Mouse (Mus musculus) embryonic facial prominence, embryonic 11.5 days (tissue): Measurements from ENCODE around the gene Lrrc49. TPM values are rescaled to one million over a fixed set of nuclear protein-coding genes. Genes with fewer than 3 reads are reported as not detected.

Experiments
- ATAC-seq: fragments of 200-750 bp; cut with Nextera tagmentation; replicated peaks from 2 replicates; pipeline ENCODE4 v1.8.0; 2017; ENCODE audit warnings: low read depth; ENCODE audit not compliant: insufficient number of reproducible peaks, low FRiP score, low TSS enrichment
- DNase-seq: peaks from one replicate; pipeline ENCODE4 v3.0.0-alpha.2; 2015; ENCODE audit warnings: low spot score
- H3K27ac ChIP-seq: fragments of 300-500 bp; sonication (generic); replicated peaks from 2 replicates; pipeline ENCODE4 v1.5.1; 2014; ENCODE audit warnings: mild to moderate bottlenecking, low read depth, low read length, control low read depth
- H3K27me3 ChIP-seq: fragments of 300-500 bp; sonication (generic); 2 replicates; pipeline ENCODE4 v1.6.1; 2014; ENCODE audit warnings: mild to moderate bottlenecking, low read length, moderate library complexity, mixed read lengths; ENCODE audit not compliant: control insufficient read depth, insufficient read depth
- H3K36me3 ChIP-seq: fragments of 300-500 bp; sonication (generic); replicated peaks from 2 replicates; pipeline ENCODE4 v1.6.1; 2014; ENCODE audit warnings: low read depth, mild to moderate bottlenecking, low read length, moderate library complexity, mixed read lengths; ENCODE audit not compliant: control insufficient read depth, insufficient read depth
- H3K4me1 ChIP-seq: fragments of 300-500 bp; sonication (generic); 2 replicates; pipeline ENCODE4 v1.6.1; 2014; ENCODE audit warnings: low read length, mixed read lengths; ENCODE audit not compliant: control insufficient read depth, insufficient read depth
- H3K4me2 ChIP-seq: fragments of 300-500 bp; sonication (generic); 2 replicates; pipeline ENCODE4 v1.6.1; 2014; ENCODE audit warnings: low read depth, mild to moderate bottlenecking, control low read depth, low read length, moderate library complexity
- H3K4me3 ChIP-seq: fragments of 300-500 bp; sonication (generic); 2 replicates; pipeline ENCODE4 v1.5.1; 2014; ENCODE audit warnings: low read depth, low read length, control low read depth
- H3K9ac ChIP-seq: fragments of 300-500 bp; sonication (generic); replicated peaks from 2 replicates; pipeline ENCODE4 v1.6.1; 2014; ENCODE audit warnings: mild to moderate bottlenecking, control low read depth, low read length
- H3K9me3 ChIP-seq: fragments of 300-500 bp; sonication (generic); replicated peaks from 2 replicates; pipeline ENCODE4 v1.6.1; 2016; ENCODE audit warnings: mild to moderate bottlenecking, low read length, inconsistent platforms, mixed read lengths; ENCODE audit not compliant: control insufficient read depth
- WGBS: fragments of 180-500 bp; shearing (Covaris S2); extraction: QIAGEN DNeasy Blood & Tissue Kit; methylation state at CpG from one replicate; pipeline ENCODE4 v1.1.7; 2014; 5-methylcytosine and 5-hydroxymethylcytosine counted together
- polyA plus RNA-seq: library from polyadenylated mRNA; unstranded; fragments of >200 nt; fragmentation: Nextera tagmentation; extraction: Ambion mirVana; gene quantifications from 2 replicates; pipeline ENCODE4 v1.2.1, GENCODE M21; 2014

The Lrrc49 gene
- polyA plus RNA-seq, 1 experiment from 2014 or later = 38.7 TPM

DNA sequence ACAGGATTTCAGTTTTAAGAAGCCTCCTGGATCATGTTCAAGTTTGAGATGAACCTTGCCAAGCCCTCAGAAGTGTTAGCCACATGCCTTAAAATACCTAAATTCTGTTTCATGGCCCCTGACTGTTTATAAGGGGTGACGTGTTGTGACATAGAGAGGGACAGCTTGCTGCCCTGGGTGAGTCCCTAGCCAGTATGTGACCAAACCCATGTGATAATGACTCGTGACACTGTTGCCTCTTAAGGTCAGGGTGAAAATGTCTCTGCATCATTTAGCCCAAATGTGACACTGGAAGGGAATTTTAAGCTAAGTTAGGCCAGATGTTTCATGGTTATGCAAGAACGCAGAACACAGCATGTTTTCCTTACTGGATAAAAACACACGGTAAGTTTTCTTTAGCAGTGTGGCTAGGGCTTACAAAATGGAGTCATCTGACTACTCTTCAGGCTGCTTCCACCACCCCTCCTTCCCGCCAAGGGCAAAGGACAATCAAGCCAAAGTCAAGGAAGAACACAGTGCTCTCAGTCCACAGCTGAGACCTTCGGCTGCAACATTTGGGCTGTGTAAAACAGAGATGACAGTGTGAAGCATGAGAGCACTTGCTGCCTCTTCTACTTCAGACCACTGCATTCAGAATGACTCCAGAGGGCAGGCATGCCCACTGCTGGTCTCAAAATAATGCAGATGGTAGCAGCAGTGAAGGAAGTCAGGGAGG, 8.5 kb upstream of the Lrrc49 start:
- peak; percentile 13 for DNase-seq
- Histone ChIP-seq H3K36me3 (no peaks in the 10 kb centered on the region), H3K27ac (no peak overlapping the region), H3K27me3 (no peaks in the 10 kb centered on the region), H3K4me3 (no peak overlapping the region), H3K9me3 (no peaks in the 10 kb centered on the region), H3K4me1 (no peaks in the 10 kb centered on the region), H3K9ac (no peak overlapping the region), H3K4me2 (no peak overlapping the region)
- ATAC-seq = no peak
- WGBS = 48% methylated on average over 6 of the region's 6 CpGs

DNA sequence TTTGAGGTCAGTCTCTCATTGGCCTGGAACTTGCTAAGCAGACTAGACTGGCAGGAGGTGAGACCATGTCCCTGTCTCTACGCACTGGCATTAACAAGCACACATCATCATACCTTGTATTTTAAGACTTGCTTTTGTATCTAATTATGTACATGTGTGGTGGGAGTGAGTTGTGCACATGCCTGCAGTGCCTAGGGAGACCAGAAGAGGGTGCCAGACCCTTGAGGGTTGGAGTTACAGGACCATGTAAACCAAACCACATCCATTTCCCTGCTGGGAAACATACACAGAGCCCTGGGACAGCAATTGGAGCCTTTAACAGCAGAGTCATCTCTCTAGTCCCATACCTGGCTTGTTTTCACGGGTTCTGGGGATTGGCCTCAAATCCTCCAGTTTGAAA, 6.0 kb upstream of the Lrrc49 start:
- peak; percentile 30 for DNase-seq
- Histone ChIP-seq H3K4me3 (no peak overlapping the region), H3K4me2 (no peak overlapping the region), H3K9ac (no peak overlapping the region), H3K27ac (no peak overlapping the region), H3K27me3 (no peaks in the 10 kb centered on the region), H3K9me3 (no peaks in the 10 kb centered on the region), H3K4me1 (no peaks in the 10 kb centered on the region), H3K36me3 (no peaks in the 10 kb centered on the region)
- ATAC-seq = no peak
- WGBS = 64% methylated on average over 2 of the region's 2 CpGs

DNA sequence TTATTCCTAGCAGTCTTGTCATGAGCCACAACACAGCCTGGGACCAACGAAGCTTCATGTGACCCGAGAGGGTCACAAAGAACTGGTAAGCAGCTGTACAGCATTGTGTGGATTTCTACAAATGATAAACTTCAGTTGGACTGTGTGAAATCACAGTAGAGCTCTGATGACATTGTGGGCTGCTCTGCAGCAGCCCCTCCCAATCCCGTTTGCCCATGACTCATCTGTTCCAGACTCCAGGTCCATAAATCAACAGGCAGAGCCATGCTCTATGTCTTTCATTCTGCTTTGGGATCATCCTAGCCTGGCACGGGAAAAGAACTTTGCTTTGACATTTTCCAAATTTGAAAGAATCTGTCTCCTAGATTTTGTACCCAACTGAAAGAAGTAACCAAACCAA, 4.7 kb upstream of the Lrrc49 start:
- no peak overlapping the region for H3K4me3 ChIP-seq
- no peak for DNase-seq
- H3K4me2 ChIP-seq = no peak overlapping the region
- no peaks in the 10 kb centered on the region for H3K9me3 ChIP-seq
- no peak overlapping the region for H3K27ac ChIP-seq
- no peaks in the 10 kb centered on the region for H3K36me3 ChIP-seq
- H3K9ac ChIP-seq = no peak overlapping the region
- WGBS = 72% methylated on average over 4 of the region's 4 CpGs
- no peaks in the 10 kb centered on the region for H3K4me1 ChIP-seq
- ATAC-seq = no peak
- no peaks in the 10 kb centered on the region for H3K27me3 ChIP-seq

DNA sequence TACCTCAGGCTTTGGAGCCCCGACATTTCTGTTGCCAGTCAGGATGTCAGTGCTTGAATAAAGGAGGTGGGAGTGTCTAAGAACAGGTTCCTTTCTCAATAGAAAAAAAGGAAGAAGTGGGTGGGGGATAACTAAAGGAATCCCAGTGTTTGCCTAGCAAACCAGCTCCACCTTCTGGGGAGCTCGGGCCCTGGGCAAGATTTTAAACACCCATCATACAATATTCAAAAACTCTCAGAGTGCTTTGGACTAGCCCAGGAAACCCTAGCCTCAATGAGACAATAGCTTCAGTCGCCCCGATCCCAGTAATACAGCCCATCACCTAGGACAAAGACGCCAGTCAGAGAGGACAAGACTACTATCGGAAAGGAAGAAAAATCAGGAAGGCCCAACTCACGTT, 543 bp downstream of the Lrrc49 start:
- DNase-seq = peak; percentile 52
- H3K9me3 ChIP-seq = no peaks in the 10 kb centered on the region
- no peaks in the 10 kb centered on the region; the same call in 1 of the 2 replicates for H3K36me3 ChIP-seq
- peak overlapping the region; percentile 60 for H3K4me3 ChIP-seq
- peak overlapping the region; percentile 57 for H3K4me2 ChIP-seq
- peak; percentile 68 for ATAC-seq
- no peaks in the 10 kb centered on the region for H3K4me1 ChIP-seq
- peak overlapping the region; percentile 57 for H3K9ac ChIP-seq
- no peaks in the 10 kb centered on the region for H3K27me3 ChIP-seq
- H3K27ac ChIP-seq = peak overlapping the region; percentile 87
- 1% methylated on average over 7 of the region's 7 CpGs for WGBS

DNA sequence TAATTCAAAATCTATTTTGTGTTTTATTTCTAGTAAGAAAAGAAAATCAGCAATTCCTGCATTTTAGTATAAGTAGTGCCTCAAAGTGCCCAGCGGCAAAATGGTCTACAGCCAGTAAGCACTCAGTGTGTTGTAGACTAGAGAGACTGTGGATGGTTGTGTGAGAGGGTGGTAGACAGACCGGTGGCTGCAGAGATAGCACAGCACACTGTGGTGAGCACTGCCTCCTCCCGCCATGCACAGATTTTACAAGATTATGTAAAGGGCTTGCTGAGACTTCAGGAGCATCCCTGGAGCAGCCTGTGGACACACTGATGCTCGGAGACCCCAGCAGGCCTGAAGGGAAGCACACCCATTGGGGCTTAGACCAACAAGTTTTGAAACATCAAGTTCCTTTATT, 5.2 kb downstream of the Lrrc49 start:
- H3K9ac ChIP-seq = no peak overlapping the region
- no peak overlapping the region for H3K4me3 ChIP-seq
- H3K4me1 ChIP-seq = no peaks in the 10 kb centered on the region
- no peak overlapping the region for H3K4me2 ChIP-seq
- 91% methylated on average over 4 of the region's 4 CpGs for WGBS
- no peak overlapping the region for H3K27ac ChIP-seq
- no peaks in the 10 kb centered on the region for H3K9me3 ChIP-seq
- no peaks in the 10 kb centered on the region; the same call in 1 of the 2 replicates for H3K36me3 ChIP-seq
- ATAC-seq (no peak), DNase-seq (no peak)
- H3K27me3 ChIP-seq = no peaks in the 10 kb centered on the region

DNA sequence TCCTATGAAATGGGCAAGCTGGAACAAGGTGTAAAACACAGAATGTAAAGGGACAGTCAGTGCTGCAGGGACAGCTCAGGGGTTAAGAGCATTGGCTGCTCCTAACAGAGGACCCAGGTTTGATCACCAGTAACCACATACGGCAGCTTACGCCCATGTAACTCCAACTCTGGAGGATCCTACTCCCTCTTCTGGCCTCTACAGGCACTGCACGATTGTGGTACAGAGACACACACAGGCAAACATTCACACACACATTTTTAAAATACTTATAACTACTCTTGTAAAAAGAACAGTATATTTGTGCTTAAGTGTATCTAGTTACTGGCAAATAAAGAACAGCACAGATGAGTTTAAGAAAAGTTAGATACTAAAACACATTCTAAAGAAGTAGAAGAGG, 7.0 kb downstream of the Lrrc49 start:
- Histone ChIP-seq H3K9me3 (no peaks in the 10 kb centered on the region), H3K9ac (no peak overlapping the region), H3K4me2 (no peak overlapping the region), H3K36me3 (no peaks in the 10 kb centered on the region; the same call in 1 of the 2 replicates), H3K4me3 (no peak overlapping the region), H3K27me3 (no peaks in the 10 kb centered on the region), H3K27ac (no peak overlapping the region), H3K4me1 (no peaks in the 10 kb centered on the region)
- no peak for DNase-seq
- WGBS = 85% methylated on average over 3 of the region's 3 CpGs
- no peak for ATAC-seq

DNA sequence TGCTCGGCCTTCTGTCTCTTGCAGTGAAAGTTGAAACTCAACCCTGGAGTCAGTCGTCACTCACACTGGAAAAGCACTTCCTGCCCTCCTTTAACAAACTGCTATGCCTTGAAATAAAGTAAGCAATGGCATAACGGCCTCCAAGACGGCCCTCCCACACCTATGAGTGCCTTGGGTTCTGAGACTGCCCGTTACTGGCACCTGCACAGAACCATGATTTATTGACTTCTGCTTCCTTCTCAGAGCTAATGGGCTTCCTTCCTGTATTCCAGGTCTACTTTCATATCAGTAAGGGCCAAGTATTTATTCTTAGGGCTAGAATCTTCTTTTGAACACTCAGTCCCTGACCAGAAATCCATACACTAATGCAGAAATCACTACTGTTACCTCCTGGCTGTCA, 9.0 kb downstream of the Lrrc49 start:
- Histone ChIP-seq H3K27me3 (no peaks in the 10 kb centered on the region), H3K4me1 (no peaks in the 10 kb centered on the region), H3K9me3 (no peaks in the 10 kb centered on the region), H3K27ac (no peak overlapping the region), H3K9ac (no peak overlapping the region), H3K36me3 (no peaks in the 10 kb centered on the region; the same call in 1 of the 2 replicates), H3K4me2 (no peak overlapping the region), H3K4me3 (no peak overlapping the region)
- no peak for ATAC-seq
- DNase-seq = no peak
- 77% methylated on average over 5 of the region's 5 CpGs for WGBS

DNA sequence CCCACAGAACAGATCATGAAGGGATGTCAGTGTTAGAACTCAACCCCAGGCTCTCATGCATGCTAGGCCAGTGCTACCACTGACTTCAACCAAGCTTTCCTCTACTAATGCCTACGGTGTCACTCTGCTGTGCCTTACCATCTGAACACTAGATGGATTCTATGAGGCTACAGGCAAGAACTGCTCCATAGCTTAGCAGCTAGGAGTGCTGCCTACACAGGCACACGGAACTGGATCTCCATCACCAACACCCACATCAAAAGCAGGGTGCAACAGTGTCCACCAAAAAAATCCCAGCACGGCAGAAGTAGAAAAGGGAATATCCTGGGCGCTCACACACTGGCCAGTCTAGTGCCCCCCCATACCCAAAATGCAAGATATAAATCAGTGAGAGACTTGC, 11.5 kb downstream of the Lrrc49 start:
- Histone ChIP-seq H3K27ac (no peak overlapping the region), H3K36me3 (no peaks in the 10 kb centered on the region), H3K4me3 (no peak overlapping the region), H3K9ac (no peak overlapping the region), H3K27me3 (no peaks in the 10 kb centered on the region), H3K9me3 (no peaks in the 10 kb centered on the region), H3K4me2 (no peak overlapping the region), H3K4me1 (no peaks in the 10 kb centered on the region)
- DNase-seq = no peak
- ATAC-seq = no peak
- whole genome bisulfite sequencing = 97% methylated on average over 4 of the region's 4 CpGs
